Mouse (Mus musculus): ENCODE results near the gene Glra4. TPM values are rescaled to one million over a fixed set of nuclear protein-coding genes. Genes with fewer than 3 reads are reported as not detected.

Gene Glra4
- polyA plus RNA-seq, 1 experiment from 2014 or later = not detected

GRCm38 (mm10) chrX:136778046-136778445, 1.9 kb downstream of the Glra4 start:
- 77% methylated on average over 3 of the region's 3 CpGs for WGBS
- Histone ChIP-seq H3K27me3 (ENCODE audit: control insufficient read depth, insufficient read depth, low read length) (peaks cover 2% of the 10 kb centered on the region; the same call in 1 of the 2 replicates), H3K4me3 (ENCODE audit: low read depth, low read length) (no peak overlapping the region), H3K36me3 (ENCODE audit: control insufficient read depth, insufficient read depth, low read length) (no peaks in the 10 kb centered on the region), H3K27ac (ENCODE audit: low read depth, low read length) (no peak overlapping the region), H3K9ac (ENCODE audit: low read length) (no peak overlapping the region), H3K4me2 (ENCODE audit: low read depth, low read length, severe bottlenecking) (no peak overlapping the region), H3K4me1 (replicated peaks; ENCODE audit: control insufficient read depth, insufficient read depth, low read length) (no peaks in the 10 kb centered on the region), H3K9me3 (ENCODE audit: control insufficient read depth, low read length) (no peaks in the 10 kb centered on the region)
- ATAC-seq (replicated peaks; ENCODE audit: low FRiP score) = no peak
- DNase-seq (ENCODE audit: low spot score) = no peak

GRCm38 (mm10) chrX:136773035-136773434, 6.9 kb downstream of the Glra4 start:
- Histone ChIP-seq H3K9me3 (ENCODE audit: control insufficient read depth, low read length) (no peaks in the 10 kb centered on the region), H3K4me2 (ENCODE audit: low read depth, low read length, severe bottlenecking) (no peak overlapping the region), H3K27ac (ENCODE audit: low read depth, low read length) (no peak overlapping the region), H3K9ac (ENCODE audit: low read length) (no peak overlapping the region), H3K36me3 (ENCODE audit: control insufficient read depth, insufficient read depth, low read length) (no peaks in the 10 kb centered on the region), H3K4me3 (ENCODE audit: low read depth, low read length) (no peak overlapping the region), H3K27me3 (ENCODE audit: control insufficient read depth, insufficient read depth, low read length) (no peaks in the 10 kb centered on the region), H3K4me1 (replicated peaks; ENCODE audit: control insufficient read depth, insufficient read depth, low read length) (no peaks in the 10 kb centered on the region)
- no peak for ATAC-seq (replicated peaks; ENCODE audit: low FRiP score)
- no peak for DNase-seq (ENCODE audit: low spot score)
- WGBS = 72% methylated on average over 1 of the region's 1 CpGs

- no peak for DNase-seq (ENCODE audit: low spot score)
- WGBS = 73% methylated on average over 11 of the region's 11 CpGs
Measured at GRCm38 (mm10) chrX:136761103-136762074, 18.6 kb downstream of the Glra4 start.

GRCm38 (mm10) chrX:136755464-136755863, 24.5 kb downstream of the Glra4 start:
- WGBS = 96% methylated on average over 3 of the region's 3 CpGs
- Histone ChIP-seq H3K9me3 (ENCODE audit: control insufficient read depth, low read length) (no peaks in the 10 kb centered on the region), H3K27ac (ENCODE audit: low read depth, low read length) (no peak overlapping the region), H3K27me3 (ENCODE audit: control insufficient read depth, insufficient read depth, low read length) (no peaks in the 10 kb centered on the region), H3K9ac (ENCODE audit: low read length) (no peak overlapping the region), H3K4me3 (ENCODE audit: low read depth, low read length) (no peak overlapping the region), H3K36me3 (ENCODE audit: control insufficient read depth, insufficient read depth, low read length) (no peaks in the 10 kb centered on the region), H3K4me2 (ENCODE audit: low read depth, low read length, severe bottlenecking) (no peak overlapping the region), H3K4me1 (replicated peaks; ENCODE audit: control insufficient read depth, insufficient read depth, low read length) (no peaks in the 10 kb centered on the region)
- ATAC-seq (replicated peaks; ENCODE audit: low FRiP score) (no peak), DNase-seq (ENCODE audit: low spot score) (no peak)

More at GRCm38 (mm10) chrX:136761103-136762074, 18.6 kb downstream of the Glra4 start:
- no peaks in the 10 kb centered on the region for H3K9me3 ChIP-seq (ENCODE audit: control insufficient read depth, low read length)
- no peak overlapping the region for H3K4me2 ChIP-seq (ENCODE audit: low read depth, low read length, severe bottlenecking)
- 0 out of 2 replicates have a peak, but pooled peaks have one; percentile 27 for ATAC-seq (replicated peaks; ENCODE audit: low FRiP score)
- no peak overlapping the region for H3K27ac ChIP-seq (ENCODE audit: low read depth, low read length)
- H3K36me3 ChIP-seq (ENCODE audit: control insufficient read depth, insufficient read depth, low read length) = no peaks in the 10 kb centered on the region; the same call in 1 of the 2 replicates
- H3K4me3 ChIP-seq (ENCODE audit: low read depth, low read length) = no peak overlapping the region
- H3K27me3 ChIP-seq (ENCODE audit: control insufficient read depth, insufficient read depth, low read length) = no peaks in the 10 kb centered on the region
- no peak overlapping the region for H3K9ac ChIP-seq (ENCODE audit: low read length)
- H3K4me1 ChIP-seq (replicated peaks; ENCODE audit: control insufficient read depth, insufficient read depth, low read length) = no peaks in the 10 kb centered on the region

- no peak for ATAC-seq (replicated peaks; ENCODE audit: low FRiP score)
- no peak overlapping the region for H3K9ac ChIP-seq (ENCODE audit: low read length)
- no peaks in the 10 kb centered on the region for H3K36me3 ChIP-seq (ENCODE audit: control insufficient read depth, insufficient read depth, low read length)
- H3K4me2 ChIP-seq (ENCODE audit: low read depth, low read length, severe bottlenecking) = no peak overlapping the region
- H3K27me3 ChIP-seq (ENCODE audit: control insufficient read depth, insufficient read depth, low read length) = no peaks in the 10 kb centered on the region
- no peak overlapping the region for H3K4me3 ChIP-seq (ENCODE audit: low read depth, low read length)
- WGBS = 76% methylated on average over 4 of the region's 4 CpGs
- H3K9me3 ChIP-seq (ENCODE audit: control insufficient read depth, low read length) = no peaks in the 10 kb centered on the region
- no peaks in the 10 kb centered on the region for H3K4me1 ChIP-seq (replicated peaks; ENCODE audit: control insufficient read depth, insufficient read depth, low read length)
- no peak overlapping the region for H3K27ac ChIP-seq (ENCODE audit: low read depth, low read length)
- DNase-seq (ENCODE audit: low spot score) = no peak
Measured at GRCm38 (mm10) chrX:136749329-136749728, 30.6 kb downstream of the Glra4 start.

- DNase-seq (ENCODE audit: low spot score) = no peak
- ATAC-seq (replicated peaks; ENCODE audit: low FRiP score) = no peak
Measured at GRCm38 (mm10) chrX:136744663-136745062, 35.3 kb downstream of the Glra4 start.

GRCm38 (mm10) chrX:136743459-136743858, 36.5 kb downstream of the Glra4 start, which contains the start of gene Morf4l2:
Gene Morf4l2, minus strand, starts transcription at chrX:136743690.
- ATAC-seq (replicated peaks; ENCODE audit: low FRiP score) (no peak), DNase-seq (ENCODE audit: low spot score) (peak; percentile 47)
- H3K4me3 ChIP-seq (ENCODE audit: low read depth, low read length) = no peak within 1 kb of the TSS; the same call in 1 of the 2 replicates
- no peak within 1 kb of the TSS for H3K27ac ChIP-seq (ENCODE audit: low read depth, low read length)
- no peaks in the 10 kb centered on the region for H3K36me3 ChIP-seq (ENCODE audit: control insufficient read depth, insufficient read depth, low read length)
- H3K27me3 ChIP-seq (ENCODE audit: control insufficient read depth, insufficient read depth, low read length) = no peaks in the 10 kb centered on the region
- H3K9me3 ChIP-seq (ENCODE audit: control insufficient read depth, low read length) = no peaks in the 10 kb centered on the region
- H3K4me2 ChIP-seq (ENCODE audit: low read depth, low read length, severe bottlenecking) = peak within 1 kb of the TSS; percentile 43
- no peaks in the 10 kb centered on the region for H3K4me1 ChIP-seq (replicated peaks; ENCODE audit: control insufficient read depth, insufficient read depth, low read length)
- H3K9ac ChIP-seq (ENCODE audit: low read length) = peak within 1 kb of the TSS; percentile 59
- WGBS = 90% methylated on average over 12 of the region's 12 CpGs

More at GRCm38 (mm10) chrX:136744663-136745062, 35.3 kb downstream of the Glra4 start:
- Histone ChIP-seq H3K4me3 (ENCODE audit: low read depth, low read length) (no peak overlapping the region), H3K4me2 (ENCODE audit: low read depth, low read length, severe bottlenecking) (no peak overlapping the region), H3K9ac (ENCODE audit: low read length) (no peak overlapping the region), H3K4me1 (replicated peaks; ENCODE audit: control insufficient read depth, insufficient read depth, low read length) (no peaks in the 10 kb centered on the region), H3K27ac (ENCODE audit: low read depth, low read length) (no peak overlapping the region), H3K9me3 (ENCODE audit: control insufficient read depth, low read length) (no peaks in the 10 kb centered on the region), H3K27me3 (ENCODE audit: control insufficient read depth, insufficient read depth, low read length) (no peaks in the 10 kb centered on the region), H3K36me3 (ENCODE audit: control insufficient read depth, insufficient read depth, low read length) (no peaks in the 10 kb centered on the region)
- 75% methylated on average over 8 of the region's 8 CpGs for WGBS

GRCm38 (mm10) chrX:136742661-136743103, 37.3 kb downstream of the Glra4 start:
- Histone ChIP-seq H3K27ac (ENCODE audit: low read depth, low read length) (no peak overlapping the region), H3K9me3 (ENCODE audit: control insufficient read depth, low read length) (no peaks in the 10 kb centered on the region), H3K4me3 (ENCODE audit: low read depth, low read length) (no peak overlapping the region; the same call in 1 of the 2 replicates), H3K27me3 (ENCODE audit: control insufficient read depth, insufficient read depth, low read length) (no peaks in the 10 kb centered on the region), H3K9ac (ENCODE audit: low read length) (peak overlapping the region; percentile 59), H3K4me2 (ENCODE audit: low read depth, low read length, severe bottlenecking) (peak overlapping the region; percentile 43), H3K4me1 (replicated peaks; ENCODE audit: control insufficient read depth, insufficient read depth, low read length) (no peaks in the 10 kb centered on the region), H3K36me3 (ENCODE audit: control insufficient read depth, insufficient read depth, low read length) (no peaks in the 10 kb centered on the region)
- ATAC-seq (replicated peaks; ENCODE audit: low FRiP score) (no peak), DNase-seq (ENCODE audit: low spot score) (peak; percentile 55)
- WGBS = 36% methylated on average over 5 of the region's 5 CpGs
